Mouse (Mus musculus) naive thymus-derived CD4-positive, alpha-beta T cell, adult 5 months (primary cell): Measurements from ENCODE around the gene Efcab8. TPM values are rescaled to one million over a fixed set of nuclear protein-coding genes. Genes with fewer than 3 reads are reported as not detected.

Source experiments
- polyA plus RNA-seq: library from polyadenylated mRNA; unstranded; fragments of 100-300 nt; shearing (Covaris generic); gene quantifications from one replicate; pipeline ENCODE4 v1.2.1, GENCODE M21; 2017

The Efcab8 gene
- 0.46 TPM for polyA plus RNA-seq

GRCm38 (mm10) chr2:153779394-153779981, at the start of gene Efcab8:
TSS of gene Efcab8 (plus strand) at chr2:153779931.

GRCm38 (mm10) chr2:153740500-153741436, 39.0 kb upstream of the Efcab8 start, which contains the start of gene Mapre1:
TSS of gene Mapre1 (plus strand) at chr2:153741274.

GRCm38 (mm10) chr2:153870984-153871383, 91.3 kb downstream of the Efcab8 start, which contains the start of gene Sun5:
TSS of gene Sun5 (minus strand) at chr2:153871084.

GRCm38 (mm10) chr2:153874745-153875144, 95.0 kb downstream of the Efcab8 start, which contains the start of gene Bpifb2:
TSS of gene Bpifb2 (plus strand) at chr2:153875045.

Other genes with a start within 250 kb of the Efcab8 start
- 0.73 TPM for gene Nol4l, start 250.0 kb upstream of the Efcab8 start, polyA plus RNA-seq
- 82.0 TPM for gene Commd7, start 147.2 kb upstream of the Efcab8 start, polyA plus RNA-seq
- gene Dnmt3b, start 130.5 kb upstream of the Efcab8 start, polyA plus RNA-seq: 8.0 TPM
- not detected for gene Dnmt3c, start 83.3 kb upstream of the Efcab8 start, polyA plus RNA-seq
- 240 TPM for gene Mapre1, start 38.7 kb upstream of the Efcab8 start, polyA plus RNA-seq
- gene Sun5, start 91.2 kb downstream of the Efcab8 start, polyA plus RNA-seq: not detected
- not detected for gene Bpifb2, start 95.1 kb downstream of the Efcab8 start, polyA plus RNA-seq
- gene Bpifb6, start 120.5 kb downstream of the Efcab8 start, polyA plus RNA-seq: not detected
- gene Bpifb3, start 138.3 kb downstream of the Efcab8 start, polyA plus RNA-seq: not detected
- gene Bpifb4, start 158.3 kb downstream of the Efcab8 start, polyA plus RNA-seq: not detected
- gene Bpifa6, start 195.0 kb downstream of the Efcab8 start, polyA plus RNA-seq: not detected
- gene Bpifa2, start 228.3 kb downstream of the Efcab8 start, polyA plus RNA-seq: not detected